Mouse (Mus musculus): ENCODE measurements at regions not wholly inside any gene's neighbourhood (a gene's known extent, or its start where the extent isn't known, plus 50 kb on each side); places are given as distances from the start of the nearest gene placed in this dataset.

DNA sequence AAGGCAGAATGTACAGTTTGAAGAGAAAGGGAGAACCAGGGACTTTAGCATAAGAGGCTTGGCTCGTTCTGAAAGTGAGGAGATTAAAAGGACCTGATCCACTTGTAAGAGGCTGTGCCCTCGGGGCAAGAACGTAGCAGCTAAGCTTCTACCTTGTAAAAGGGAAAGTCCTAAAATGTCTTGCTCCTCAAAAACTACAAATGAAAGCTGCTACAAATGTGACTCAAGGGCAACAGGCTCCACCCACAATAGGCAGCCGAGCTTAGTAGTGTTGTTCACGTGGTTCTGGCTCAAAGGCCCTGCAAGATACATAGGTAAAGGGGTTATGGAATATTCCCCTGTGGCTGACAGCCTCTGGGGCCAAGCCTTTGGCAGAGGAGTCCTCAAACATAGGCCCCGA lies 192.7 kb upstream of the Zfp703 start:
- TF ChIP-seq USF1 (IDR thresholded peaks at IDR 0.05; ENCODE audit: low read depth), result peak; percentile 25
- no peak for TF ChIP-seq MYOG (IDR thresholded peaks at IDR 0.05; ENCODE audit: control insufficient read depth, extremely low read depth, insufficient read length)
- TF ChIP-seq CEBPB (IDR thresholded peaks at IDR 0.05; ENCODE audit: low read depth), result no peak
- no peak for TF ChIP-seq CTCF (IDR thresholded peaks at IDR 0.05; ENCODE audit: control insufficient read depth, insufficient read depth, insufficient read length)
- no peak for TF ChIP-seq FOSL1 (IDR thresholded peaks at IDR 0.05; ENCODE audit: insufficient read depth, low read length, poor library complexity, severe bottlenecking)
- no peaks in the 10 kb centered on the region for H3K79me2 ChIP-seq (ENCODE audit: control insufficient read depth, insufficient read depth)
- H3K36me3 ChIP-seq (ENCODE audit: control insufficient read depth, insufficient read depth), result no peaks in the 10 kb centered on the region
- H3K27me3 ChIP-seq (ENCODE audit: control insufficient read depth, insufficient read depth, insufficient read length), result no peaks in the 10 kb centered on the region
- H3K4me3 ChIP-seq (ENCODE audit: insufficient read depth, poor library complexity, severe bottlenecking), result no peak overlapping the region
- H3ac ChIP-seq (ENCODE audit: control insufficient read depth, insufficient read length, low read depth), result no peak overlapping the region
- no peaks in the 10 kb centered on the region for H3K79me3 ChIP-seq (ENCODE audit: low read depth)

DNA sequence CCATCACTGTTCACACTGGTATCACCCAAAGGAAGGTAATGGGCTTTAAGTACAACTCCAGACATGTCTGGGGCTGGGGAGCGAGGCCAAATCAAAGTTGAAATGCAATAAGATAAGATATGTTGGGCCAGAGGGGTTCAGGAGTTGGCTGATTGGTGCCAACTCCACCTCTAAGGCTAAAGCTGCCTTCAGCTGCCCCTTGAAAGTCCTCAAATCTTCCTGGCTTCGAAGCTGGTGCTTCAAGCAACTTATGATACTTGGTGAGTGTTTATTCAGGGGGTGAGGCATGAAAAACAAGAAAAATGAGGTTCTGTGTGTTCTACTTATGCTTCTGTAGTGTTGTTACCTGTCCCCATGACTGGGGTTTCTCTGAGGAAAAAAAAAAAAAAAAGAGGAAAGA lies 185.3 kb upstream of the Zfp703 start:
- Histone ChIP-seq H3K79me3 (ENCODE audit: low read depth) (no peaks in the 10 kb centered on the region), H3K79me2 (ENCODE audit: control insufficient read depth, insufficient read depth) (no peaks in the 10 kb centered on the region), H3K4me3 (ENCODE audit: insufficient read depth, poor library complexity, severe bottlenecking) (no peak overlapping the region), H3ac (ENCODE audit: control insufficient read depth, insufficient read length, low read depth) (no peak overlapping the region), H3K36me3 (ENCODE audit: control insufficient read depth, insufficient read depth) (no peaks in the 10 kb centered on the region), H3K27me3 (ENCODE audit: control insufficient read depth, insufficient read depth, insufficient read length) (no peaks in the 10 kb centered on the region)
- TF ChIP-seq MAX (IDR thresholded peaks at IDR 0.05) (no peak), MYOG (IDR thresholded peaks at IDR 0.05; ENCODE audit: control insufficient read depth, extremely low read depth, insufficient read length) (no peak), CEBPB (IDR thresholded peaks at IDR 0.05; ENCODE audit: low read depth) (no peak), USF1 (IDR thresholded peaks at IDR 0.05; ENCODE audit: low read depth) (no peak)

DNA sequence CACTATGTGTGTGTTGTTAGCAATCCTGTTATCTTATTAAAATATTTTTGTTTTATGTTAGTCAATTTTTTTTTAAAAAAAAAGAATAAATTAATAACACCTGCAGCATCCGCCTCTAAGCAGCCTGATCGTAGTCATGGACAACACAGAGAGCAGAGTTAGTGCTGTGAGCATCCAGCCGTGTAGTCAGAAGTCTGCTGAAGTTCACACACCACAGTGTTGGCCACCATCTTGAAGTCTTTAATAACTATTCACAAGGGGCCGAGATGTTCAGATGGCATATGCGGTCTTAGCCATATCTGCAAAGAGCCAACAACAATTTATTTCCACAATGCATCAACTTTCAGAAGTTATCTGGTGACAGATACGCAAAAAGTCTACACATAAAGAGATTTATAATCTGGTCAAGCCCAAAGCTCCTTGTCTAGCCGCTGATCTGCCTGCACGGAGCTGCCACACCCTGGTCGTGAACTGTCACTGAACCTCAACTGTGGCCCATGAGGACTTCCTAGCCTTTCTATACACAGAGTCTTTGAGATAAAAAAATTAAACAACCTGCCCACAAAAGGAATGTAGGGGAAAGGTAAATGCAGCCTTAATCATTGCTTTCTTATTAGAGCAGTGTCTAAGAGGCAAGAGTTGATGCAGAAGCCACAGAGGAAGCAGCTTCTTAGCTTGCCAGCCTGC lies 183.4 kb upstream of the Zfp703 start:
- H3K79me2 ChIP-seq (ENCODE audit: control insufficient read depth, insufficient read depth), result no peaks in the 10 kb centered on the region
- no peaks in the 10 kb centered on the region for H3K79me3 ChIP-seq (ENCODE audit: low read depth)
- H3K36me3 ChIP-seq (ENCODE audit: control insufficient read depth, insufficient read depth), result no peaks in the 10 kb centered on the region
- no peak overlapping the region for H3ac ChIP-seq (ENCODE audit: control insufficient read depth, insufficient read length, low read depth)
- H3K4me3 ChIP-seq (ENCODE audit: insufficient read depth, poor library complexity, severe bottlenecking), result no peak overlapping the region
- TF ChIP-seq MYOG (IDR thresholded peaks at IDR 0.05; ENCODE audit: control insufficient read depth, extremely low read depth, insufficient read length), result no peak
- no peak for TF ChIP-seq MAX (IDR thresholded peaks at IDR 0.05)
- TF ChIP-seq USF1 (IDR thresholded peaks at IDR 0.05; ENCODE audit: low read depth), result no peak
- no peak for TF ChIP-seq MYOD1 (IDR thresholded peaks at IDR 0.05; ENCODE audit: control insufficient read depth, insufficient read length, low read depth)
- H3K27me3 ChIP-seq (ENCODE audit: control insufficient read depth, insufficient read depth, insufficient read length), result no peaks in the 10 kb centered on the region

DNA sequence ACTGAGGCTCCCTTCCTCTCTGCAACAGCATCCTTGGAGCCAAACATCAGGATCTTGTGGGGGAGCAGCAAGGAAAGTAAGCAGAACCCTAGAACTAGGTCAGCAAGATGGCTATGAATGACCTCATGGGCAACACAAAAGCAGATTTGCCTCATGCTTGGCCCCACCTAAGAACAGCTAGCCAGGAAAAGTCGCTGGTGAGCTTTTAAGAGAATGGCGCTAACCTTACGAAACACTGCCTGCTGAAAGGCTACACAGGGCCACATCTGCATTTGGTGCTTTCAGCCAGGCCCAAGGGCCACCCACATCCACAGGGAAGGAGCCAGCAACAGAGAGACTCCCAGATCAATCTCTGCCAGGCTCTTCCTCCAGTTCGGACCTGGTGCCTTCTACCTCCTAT lies 182.7 kb upstream of the Zfp703 start:
- TF ChIP-seq CTCF (IDR thresholded peaks at IDR 0.05; ENCODE audit: control insufficient read depth, insufficient read depth, insufficient read length) (no peak), MYOD1 (IDR thresholded peaks at IDR 0.05; ENCODE audit: control insufficient read depth, insufficient read length, low read depth) (no peak), MYOG (IDR thresholded peaks at IDR 0.05; ENCODE audit: control insufficient read depth, extremely low read depth, insufficient read length) (no peak), MAX (IDR thresholded peaks at IDR 0.05) (no peak), CEBPB (IDR thresholded peaks at IDR 0.05; ENCODE audit: low read depth) (no peak), FOSL1 (IDR thresholded peaks at IDR 0.05; ENCODE audit: insufficient read depth, low read length, poor library complexity, severe bottlenecking) (no peak), USF1 (IDR thresholded peaks at IDR 0.05; ENCODE audit: low read depth) (no peak)
- Histone ChIP-seq H3K79me3 (ENCODE audit: low read depth) (no peaks in the 10 kb centered on the region), H3K27me3 (ENCODE audit: control insufficient read depth, insufficient read depth, insufficient read length) (no peaks in the 10 kb centered on the region), H3K79me2 (ENCODE audit: control insufficient read depth, insufficient read depth) (no peaks in the 10 kb centered on the region), H3ac (ENCODE audit: control insufficient read depth, insufficient read length, low read depth) (no peak overlapping the region), H3K36me3 (ENCODE audit: control insufficient read depth, insufficient read depth) (no peaks in the 10 kb centered on the region), H3K4me3 (ENCODE audit: insufficient read depth, poor library complexity, severe bottlenecking) (no peak overlapping the region)

DNA sequence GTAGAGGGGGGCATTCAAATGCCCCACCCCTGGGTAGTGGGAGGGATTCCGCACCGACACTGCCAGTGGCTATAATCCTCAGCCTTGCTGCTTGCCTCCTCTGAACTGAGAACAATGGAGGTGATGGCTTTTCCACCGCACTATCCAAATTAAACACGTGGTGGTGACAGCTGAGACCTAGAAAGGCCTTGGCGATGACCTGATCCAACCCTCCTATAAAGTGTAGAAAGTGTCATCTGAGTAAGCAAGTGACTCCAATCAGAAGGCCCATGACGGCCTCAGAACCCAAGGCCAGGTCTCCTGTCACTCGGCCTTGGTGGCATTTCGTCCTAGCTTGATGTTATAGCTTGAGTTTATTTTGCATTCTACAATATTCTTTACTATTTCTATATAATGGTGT lies 181.5 kb upstream of the Zfp703 start:
- no peaks in the 10 kb centered on the region for H3K79me3 ChIP-seq (ENCODE audit: low read depth)
- no peak for TF ChIP-seq MYOD1 (IDR thresholded peaks at IDR 0.05; ENCODE audit: control insufficient read depth, insufficient read length, low read depth)
- no peak for TF ChIP-seq CTCF (IDR thresholded peaks at IDR 0.05; ENCODE audit: control insufficient read depth, insufficient read depth, insufficient read length)
- TF ChIP-seq USF1 (IDR thresholded peaks at IDR 0.05; ENCODE audit: low read depth), result no peak
- TF ChIP-seq FOSL1 (IDR thresholded peaks at IDR 0.05; ENCODE audit: insufficient read depth, low read length, poor library complexity, severe bottlenecking), result no peak
- TF ChIP-seq MAX (IDR thresholded peaks at IDR 0.05), result no peak
- TF ChIP-seq MYOG (IDR thresholded peaks at IDR 0.05; ENCODE audit: control insufficient read depth, extremely low read depth, insufficient read length), result no peak
- TF ChIP-seq CEBPB (IDR thresholded peaks at IDR 0.05; ENCODE audit: low read depth), result no peak
- no peak overlapping the region for H3K4me3 ChIP-seq (ENCODE audit: insufficient read depth, poor library complexity, severe bottlenecking)
- no peaks in the 10 kb centered on the region for H3K27me3 ChIP-seq (ENCODE audit: control insufficient read depth, insufficient read depth, insufficient read length)
- no peaks in the 10 kb centered on the region for H3K79me2 ChIP-seq (ENCODE audit: control insufficient read depth, insufficient read depth)
- H3K36me3 ChIP-seq (ENCODE audit: control insufficient read depth, insufficient read depth), result no peaks in the 10 kb centered on the region
- no peak overlapping the region for H3ac ChIP-seq (ENCODE audit: control insufficient read depth, insufficient read length, low read depth)

DNA sequence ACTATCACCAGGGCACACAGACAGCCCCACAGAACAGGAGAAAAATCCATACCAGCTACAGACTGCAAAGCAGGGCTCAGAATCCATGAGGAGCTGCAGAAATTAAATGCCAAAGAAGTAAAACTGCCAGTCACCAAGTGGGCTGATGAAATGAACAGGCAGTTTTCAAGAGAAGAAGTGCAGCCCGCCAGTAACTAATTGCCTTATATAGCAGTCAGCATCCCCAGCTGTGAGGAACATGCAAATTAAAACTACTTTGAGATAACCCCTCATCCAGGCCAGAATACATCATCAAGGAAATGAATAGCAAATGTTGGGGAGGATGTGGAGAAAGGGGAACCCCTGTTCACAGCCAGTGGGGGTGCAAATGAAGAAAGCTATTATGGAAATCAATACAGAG lies 177.3 kb upstream of the Zfp703 start:
- TF ChIP-seq MAX (IDR thresholded peaks at IDR 0.05), result no peak
- no peak for TF ChIP-seq CEBPB (IDR thresholded peaks at IDR 0.05; ENCODE audit: low read depth)
- no peak for TF ChIP-seq MYOG (IDR thresholded peaks at IDR 0.05; ENCODE audit: control insufficient read depth, extremely low read depth, insufficient read length)
- no peak for TF ChIP-seq MYOD1 (IDR thresholded peaks at IDR 0.05; ENCODE audit: control insufficient read depth, insufficient read length, low read depth)
- no peak for TF ChIP-seq CTCF (IDR thresholded peaks at IDR 0.05; ENCODE audit: control insufficient read depth, insufficient read depth, insufficient read length)
- TF ChIP-seq FOSL1 (IDR thresholded peaks at IDR 0.05; ENCODE audit: insufficient read depth, low read length, poor library complexity, severe bottlenecking), result no peak
- no peak for TF ChIP-seq USF1 (IDR thresholded peaks at IDR 0.05; ENCODE audit: low read depth)
- Histone ChIP-seq H3K4me3 (ENCODE audit: insufficient read depth, poor library complexity, severe bottlenecking) (no peak overlapping the region), H3K27me3 (ENCODE audit: control insufficient read depth, insufficient read depth, insufficient read length) (no peaks in the 10 kb centered on the region), H3ac (ENCODE audit: control insufficient read depth, insufficient read length, low read depth) (no peak overlapping the region), H3K79me3 (ENCODE audit: low read depth) (no peaks in the 10 kb centered on the region), H3K79me2 (ENCODE audit: control insufficient read depth, insufficient read depth) (no peaks in the 10 kb centered on the region), H3K36me3 (ENCODE audit: control insufficient read depth, insufficient read depth) (no peaks in the 10 kb centered on the region)

Measured in C2C12 (cell line).